Mouse (Mus musculus) frontal cortex, postnatal 36 days (tissue): ENCODE measurements around the gene Il1rapl2.
"Not testable (repeated sequence)": the region's sequence is repeated elsewhere in the genome, so short reads cannot be mapped to it uniquely, and the experiment has no call there.

Source experiments
- DNase-seq, 2 experiments: peaks; one replicate each; pipeline ENCODE4 v3.0.0; 2022; ENCODE audit warnings: low spot score in 2 of 2

Il1rapl2 gene

GRCm38 (mm10) chrX:138170146-138170545, 599.7 kb downstream of the Il1rapl2 start:
- DNase-seq = peak in 1 of 2 experiments; percentile 19

GRCm38 (mm10) chrX:138209480-138209879, 639.1 kb downstream of the Il1rapl2 start, which contains the start of gene Tex13a:
Tex13a (minus strand) TSS chrX:138209580.
- DNase-seq = no peak

DNA sequence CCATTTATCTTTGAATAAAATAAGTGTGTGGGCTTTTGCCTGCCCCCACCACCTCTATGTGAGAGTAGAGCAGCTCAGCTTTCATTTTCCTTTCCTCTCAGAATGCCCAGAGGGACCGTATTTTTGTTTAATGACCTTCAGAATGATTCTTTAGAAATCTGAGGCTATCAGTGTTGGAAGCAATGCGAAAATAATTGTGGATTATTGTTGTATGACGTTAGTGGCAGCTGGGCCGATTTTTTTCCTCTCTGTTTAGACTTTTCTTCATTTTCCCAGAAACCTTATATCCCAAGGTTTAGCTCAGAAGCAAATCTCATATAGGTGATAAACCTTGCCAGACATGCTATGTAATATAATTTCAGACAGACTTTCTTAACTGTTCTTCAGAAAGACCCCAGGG, 664.2 kb downstream of the Il1rapl2 start:
- DNase-seq = no peak

DNA sequence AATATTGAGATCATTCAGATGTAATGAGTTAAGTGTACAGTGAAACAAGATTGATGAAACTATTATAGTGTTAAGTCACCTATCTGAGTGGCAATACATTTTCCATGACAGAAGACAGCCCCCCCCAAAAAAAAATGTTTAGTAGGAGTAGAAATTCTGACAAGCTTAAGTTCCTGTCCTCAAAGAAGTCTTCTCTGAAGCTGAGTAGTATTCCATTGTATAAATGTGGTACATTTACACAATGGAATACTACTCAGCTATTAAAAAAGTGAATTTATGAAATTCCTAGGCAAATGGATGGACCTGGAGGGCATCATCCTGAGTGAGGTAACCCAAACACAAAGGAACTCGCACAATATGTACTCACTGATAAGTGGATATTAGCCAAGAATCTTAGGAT, 778.3 kb downstream of the Il1rapl2 start:
- DNase-seq = not testable (repeated sequence)

- peak in 1 of 2 experiments; percentile 3 for DNase-seq
These were observed 863.4 kb downstream of the Il1rapl2 start for GRCm38 (mm10) chrX:138433794-138434193.

GRCm38 (mm10) chrX:138437939-138438338, 867.5 kb downstream of the Il1rapl2 start:
- peak in 1 of 2 experiments; percentile 8 for DNase-seq

DNA sequence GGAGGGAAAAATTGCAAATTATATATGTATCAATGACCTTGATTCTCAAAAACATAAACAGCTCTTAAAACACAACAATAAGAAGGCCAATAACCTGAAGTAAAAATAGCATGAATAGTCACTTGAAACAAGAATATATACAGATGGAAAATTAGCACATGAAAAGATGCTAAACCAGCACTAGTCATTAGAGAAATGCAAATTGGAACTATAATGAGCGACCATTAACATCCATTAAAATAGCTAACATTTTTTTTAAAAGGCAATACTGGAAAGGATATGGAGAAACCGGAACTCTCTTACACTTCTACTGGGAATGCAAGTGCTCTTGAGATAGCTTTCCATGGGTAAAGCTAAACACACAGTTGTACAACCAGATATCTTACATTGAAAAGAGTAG, 879.4 kb downstream of the Il1rapl2 start:
- no peak for DNase-seq

- DNase-seq = no peak
These were observed 908.1 kb downstream of the Il1rapl2 start for GRCm38 (mm10) chrX:138478488-138478887.

- DNase-seq = no peak
These were observed 930.1 kb downstream of the Il1rapl2 start for GRCm38 (mm10) chrX:138500510-138500909.

DNA sequence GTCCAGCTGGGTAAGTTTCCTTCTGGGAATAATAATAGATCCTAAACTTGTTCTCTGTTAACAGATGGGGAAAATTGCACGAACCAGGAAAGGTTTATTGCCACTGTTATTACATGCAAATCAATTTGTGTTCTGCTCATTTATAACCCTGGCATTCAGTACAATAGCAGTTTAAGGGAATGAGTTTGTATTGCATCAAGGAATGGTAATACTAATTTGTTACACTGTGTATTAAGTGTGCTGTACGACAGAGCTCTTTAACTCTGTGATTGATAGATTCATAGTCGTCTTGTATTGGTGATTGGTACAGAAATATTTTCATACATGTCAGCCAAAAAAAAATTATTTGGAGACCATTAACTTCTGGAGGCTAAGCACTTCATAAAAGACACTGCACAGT, 934.6 kb downstream of the Il1rapl2 start:
- DNase-seq = no peak

- no peak for DNase-seq
These were observed 1049.7 kb downstream of the Il1rapl2 start for GRCm38 (mm10) chrX:138620106-138620505.

- no peak for DNase-seq
These were observed 1054.9 kb downstream of the Il1rapl2 start for GRCm38 (mm10) chrX:138625311-138625710.

- no peak for DNase-seq
These were observed 1152.0 kb downstream of the Il1rapl2 start for GRCm38 (mm10) chrX:138722372-138722771.

- DNase-seq = no peak
These were observed 1230.5 kb downstream of the Il1rapl2 start for GRCm38 (mm10) chrX:138800958-138801357.

GRCm38 (mm10) chrX:138831876-138832275, 1261.5 kb downstream of the Il1rapl2 start:
- DNase-seq = no peak

DNA sequence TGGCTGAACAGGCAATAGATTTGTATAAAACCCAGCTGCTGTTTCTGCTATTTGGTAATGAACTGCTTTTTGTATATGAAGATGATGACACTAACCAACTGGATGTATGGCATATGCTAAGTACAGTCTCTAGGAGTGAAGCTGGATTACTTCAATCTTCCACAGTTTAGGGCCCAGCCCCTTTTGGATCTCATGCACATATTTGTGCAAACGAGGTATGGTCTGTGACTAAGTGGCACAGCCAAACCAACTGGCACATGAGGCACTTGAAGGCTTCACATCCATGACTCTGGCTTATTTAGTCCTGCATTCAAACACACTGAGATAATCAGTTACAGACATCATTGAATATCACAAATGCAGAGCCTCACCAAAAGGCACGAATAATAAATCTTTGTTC, 1263.5 kb downstream of the Il1rapl2 start:
- no peak for DNase-seq

- DNase-seq = no peak
These were observed 1268.0 kb downstream of the Il1rapl2 start for GRCm38 (mm10) chrX:138838381-138838780.
